Mouse (Mus musculus) kidney, postnatal 10 days (tissue): ENCODE data around the gene Foxp1.

Experiments used
- DNase-seq: peaks from one replicate; pipeline ENCODE4 v3.0.0; 2021; ENCODE audit warnings: mixed read lengths

Gene Foxp1

DNA sequence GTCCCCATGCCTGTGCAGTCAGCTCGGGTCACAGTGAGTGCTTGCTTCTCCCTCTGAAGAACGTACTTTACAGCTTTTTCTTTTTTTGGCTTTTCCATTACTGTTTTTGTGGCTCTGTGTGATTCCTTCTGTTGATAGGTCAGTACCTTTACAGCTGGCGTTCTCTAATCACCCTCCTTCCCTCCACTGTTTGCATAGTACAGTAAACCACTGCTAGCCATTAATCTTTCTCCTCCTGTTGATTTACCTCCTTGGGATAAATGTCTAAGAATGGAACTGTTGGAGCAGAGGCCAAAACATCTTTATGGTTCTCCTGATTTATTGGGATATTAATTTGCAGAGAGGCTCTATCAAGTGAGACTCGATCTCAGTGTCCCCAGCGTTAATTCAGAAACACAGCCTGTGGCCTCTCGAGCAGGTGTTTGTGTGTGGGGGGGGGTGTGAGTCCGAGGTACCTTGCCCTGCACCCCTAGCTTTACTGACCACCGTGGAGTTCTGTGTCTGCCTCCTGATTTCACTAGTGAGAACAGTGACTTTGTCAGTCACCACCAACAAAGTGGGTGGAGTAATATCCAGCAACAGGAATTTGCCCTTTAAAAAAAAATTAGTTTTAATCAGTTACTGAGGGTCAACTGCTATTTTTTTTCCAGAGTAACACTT, 590.5 kb downstream of the Foxp1 start:
- DNase-seq = no peak

DNA sequence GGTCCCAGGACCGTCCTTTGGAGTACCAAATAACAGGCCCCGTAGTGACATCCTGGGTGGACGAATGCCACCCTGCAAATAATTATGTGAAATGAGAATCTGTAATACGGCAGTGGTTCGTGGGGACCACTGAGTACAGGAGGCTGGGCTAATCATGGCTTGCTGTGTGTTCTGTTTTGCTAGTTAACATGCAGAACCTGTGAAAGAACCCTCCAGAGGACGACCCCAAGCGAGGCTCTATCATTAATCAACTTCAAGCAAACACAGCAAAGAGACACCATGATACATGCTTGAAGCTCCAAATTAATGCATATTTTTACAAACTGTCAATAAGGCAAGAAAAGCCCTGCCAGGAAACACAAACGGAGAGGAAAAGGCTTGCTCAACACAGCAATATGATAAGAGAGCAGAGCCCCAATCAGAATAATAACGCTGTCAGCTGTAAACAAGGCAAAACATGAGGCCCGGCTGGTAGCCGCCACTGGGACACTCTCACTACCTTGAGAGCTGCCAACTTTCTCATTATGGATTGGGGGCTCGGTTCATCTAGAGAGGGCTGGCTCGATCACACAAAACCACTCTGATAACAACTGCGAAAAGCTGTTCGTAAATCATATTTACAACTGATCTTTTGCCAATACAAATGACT, 591.7 kb downstream of the Foxp1 start:
- DNase-seq = no peak

DNA sequence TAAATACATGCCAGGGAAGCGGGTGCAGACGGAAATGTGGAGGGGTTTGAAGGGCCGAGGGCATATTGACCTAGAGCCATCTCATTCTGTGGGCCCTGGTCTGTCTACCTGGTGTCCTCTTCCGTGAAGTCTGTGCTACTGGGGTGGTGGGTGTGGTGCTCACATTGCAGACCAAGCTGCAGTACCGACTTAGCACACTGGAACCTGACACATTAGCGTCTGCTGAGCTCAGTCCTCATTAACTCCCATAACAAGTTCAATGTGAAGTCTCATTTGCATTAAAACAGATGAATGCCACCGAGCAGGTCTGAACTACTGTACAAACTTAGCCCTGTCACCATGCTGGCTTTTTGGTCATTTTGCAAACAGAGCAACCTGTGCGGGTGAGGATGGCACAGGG, 594.2 kb downstream of the Foxp1 start:
- no peak for DNase-seq

DNA sequence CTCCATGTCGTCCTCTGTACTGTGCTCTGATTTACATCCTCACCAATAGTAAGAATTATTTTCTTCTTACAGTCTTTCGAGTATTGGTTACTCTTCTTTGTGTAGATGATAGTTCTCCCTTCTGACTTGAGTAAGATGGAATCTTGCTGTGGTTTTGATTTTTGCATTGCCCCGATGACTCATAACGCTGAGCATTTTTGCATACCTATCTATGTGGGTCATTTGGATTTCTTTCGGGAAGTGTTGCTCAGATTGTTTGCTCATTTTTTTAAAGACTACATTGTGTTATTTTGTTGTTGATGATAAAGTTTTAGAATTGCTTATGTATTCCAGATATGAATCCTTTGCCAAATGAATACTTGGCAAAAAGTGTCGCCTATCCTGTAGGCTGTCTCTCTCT, 621.3 kb downstream of the Foxp1 start:
- DNase-seq = no peak

DNA sequence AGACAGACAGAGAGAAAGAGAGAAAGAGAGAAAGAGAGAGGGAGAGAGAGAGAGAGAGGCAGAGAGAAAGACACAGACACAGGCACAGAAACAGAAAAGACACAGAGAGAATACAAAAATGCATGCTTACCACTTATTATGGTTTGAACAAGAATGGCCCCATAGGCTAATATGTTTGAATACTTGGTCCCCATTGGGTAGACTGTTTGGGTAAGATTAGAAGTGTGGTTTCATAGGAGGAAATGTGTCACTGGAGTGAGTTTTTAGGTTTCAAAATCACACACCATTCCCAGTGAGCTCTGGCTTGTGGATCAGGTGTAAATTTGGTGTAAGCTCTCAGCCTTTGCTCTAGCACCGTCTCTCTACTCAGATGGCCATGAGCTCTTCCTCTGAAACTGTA, 644.3 kb downstream of the Foxp1 start:
- DNase-seq = no peak

DNA sequence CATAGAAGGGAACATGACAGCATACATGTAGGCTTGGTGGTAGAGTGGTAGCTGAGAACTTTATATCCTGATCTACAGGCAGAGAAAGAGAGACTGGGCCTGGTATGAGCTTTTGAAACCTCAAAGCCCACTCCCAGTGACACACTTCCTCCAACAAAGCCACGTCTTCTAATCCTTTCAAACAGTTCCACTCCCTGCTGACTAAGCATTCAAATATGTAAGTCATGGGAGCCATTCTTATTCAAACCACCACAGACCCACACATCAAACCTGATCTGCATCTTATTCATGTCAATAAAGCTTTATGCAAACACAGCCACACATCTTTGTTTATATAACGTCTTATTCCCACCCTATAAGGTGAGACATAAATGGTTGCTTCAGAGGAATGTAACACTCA, 646.1 kb downstream of the Foxp1 start:
- no peak for DNase-seq
